Mouse (Mus musculus): ENCODE results near the gene Rbms1. TPM values are rescaled to one million over a fixed set of nuclear protein-coding genes. Genes with fewer than 3 reads are reported as not detected.

The Rbms1 gene
- polyA plus RNA-seq (2012; rRNA removed) = 94.8 and 130 TPM in 2 replicates

DNA sequence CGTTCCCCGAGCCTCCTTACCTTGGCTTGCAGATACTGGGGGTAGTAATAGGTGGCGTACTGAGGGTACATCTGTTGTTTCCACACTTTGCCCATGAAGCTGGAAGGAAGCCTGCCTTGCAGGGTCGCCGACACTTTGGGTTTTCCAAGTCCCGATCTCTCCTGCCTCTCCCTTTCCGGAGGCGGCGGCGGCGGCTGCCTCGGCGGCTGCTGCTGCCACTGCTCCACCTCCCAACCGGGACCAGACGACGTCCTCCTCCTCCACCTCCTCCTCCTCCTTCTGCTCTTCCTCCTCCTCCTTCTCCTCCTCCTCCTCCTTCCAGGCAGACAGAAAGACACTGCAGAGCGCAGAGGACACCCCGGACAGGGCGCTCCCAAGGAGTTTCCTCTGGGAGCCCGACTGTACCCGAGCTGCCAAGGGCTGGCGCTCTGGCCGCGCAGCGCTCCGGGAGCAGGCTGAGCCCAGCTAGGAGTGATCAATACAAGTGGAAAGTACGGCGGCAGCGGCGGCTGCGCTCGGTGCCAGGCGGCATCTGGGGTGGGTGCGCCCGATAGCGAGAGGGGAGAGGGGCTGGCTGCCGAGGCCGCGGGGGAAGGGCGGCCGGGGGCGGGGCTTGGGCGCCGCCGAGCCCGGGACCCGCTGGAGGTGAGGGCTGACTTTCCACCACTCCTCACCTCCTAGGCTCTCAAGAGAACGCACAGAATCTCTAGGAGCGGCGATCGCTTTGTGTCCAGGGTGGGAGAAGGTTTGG is at the start of gene Rbms1:
Rbms1 (minus strand) TSS at position 522 of the 751 bp plus-strand sequence.
- peaks cover 11% of the 10 kb centered on the region for H3K27me3 ChIP-seq (ENCODE audit: control insufficient read depth, insufficient read depth, low read length)
- peak in 1 of 2 experiments; percentile 4 for DNase-seq (ENCODE audit: low read depth in 1 of 2, low spot score in 2 of 2)
- 2% methylated on average over 49 of the region's 51 CpGs for WGBS

DNA sequence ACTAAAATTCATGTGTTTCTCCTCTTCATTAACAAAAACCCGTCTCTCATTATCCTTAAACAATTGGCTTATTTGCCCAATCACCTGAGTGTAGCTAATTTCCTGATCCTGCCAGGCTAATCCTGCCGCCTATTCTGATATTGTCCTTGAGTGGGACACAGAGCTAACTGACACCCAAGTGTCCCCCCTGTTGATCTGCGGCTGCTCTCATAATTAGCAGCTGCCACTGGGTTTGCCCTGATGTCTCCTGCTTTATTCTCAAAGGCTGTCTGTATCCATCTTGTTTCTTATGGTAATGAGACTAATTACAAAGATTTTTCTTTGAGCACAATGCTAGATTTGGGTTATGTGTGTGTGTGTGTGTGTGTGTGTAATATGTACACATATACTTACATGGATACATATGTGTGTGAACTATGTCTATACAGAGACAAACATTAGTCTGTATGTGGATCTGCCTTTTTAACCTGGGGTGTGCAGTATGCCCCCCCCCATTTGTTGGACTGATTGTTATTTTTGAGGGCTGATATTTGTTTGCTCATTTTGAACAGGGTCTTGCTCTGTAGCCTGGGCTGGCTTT is 49.3 kb upstream of the Rbms1 start:
- no peak overlapping the region for H3K27ac ChIP-seq (ENCODE audit: insufficient read depth, low read length)
- no peak for TF ChIP-seq POLR2A (IDR thresholded peaks at IDR 0.05; ENCODE audit: low read depth, low read length)
- TF ChIP-seq CTCF (IDR thresholded peaks at IDR 0.05; ENCODE audit: extremely low read depth, insufficient read depth, insufficient read length, insufficient replicate concordance) = no peak
- 95% methylated on average over 3 of the region's 3 CpGs for WGBS

More for the DNA sequence above, at the start of gene Rbms1:
- H3K27ac ChIP-seq (ENCODE audit: insufficient read depth, low read length) = peak within 1 kb of the TSS; percentile 75
- peaks cover 6% of the 10 kb centered on the region for H3K4me1 ChIP-seq (ENCODE audit: control insufficient read depth, insufficient read depth, insufficient read length)
- no peaks in the 10 kb centered on the region for H3K36me3 ChIP-seq (ENCODE audit: control insufficient read depth, insufficient read depth, low read length)
- H3K4me3 ChIP-seq (ENCODE audit: extremely low read depth, insufficient read depth, insufficient read length) = peak within 1 kb of the TSS; percentile 55
- TF ChIP-seq POLR2A (IDR thresholded peaks at IDR 0.05; ENCODE audit: low read depth, low read length) (no peak), CTCF (IDR thresholded peaks at IDR 0.05; ENCODE audit: extremely low read depth, insufficient read depth, insufficient read length, insufficient replicate concordance) (no peak)

GRCm38 (mm10) chr2:60986286-60986685 is 23.3 kb upstream of the Rbms1 start:
- Histone ChIP-seq H3K27me3 (ENCODE audit: control insufficient read depth, insufficient read depth, low read length) (no peaks in the 10 kb centered on the region), H3K36me3 (ENCODE audit: control insufficient read depth, insufficient read depth, low read length) (no peaks in the 10 kb centered on the region), H3K4me1 (ENCODE audit: control insufficient read depth, insufficient read depth, insufficient read length) (no peaks in the 10 kb centered on the region), H3K4me3 (ENCODE audit: extremely low read depth, insufficient read depth, insufficient read length) (no peak overlapping the region), H3K27ac (ENCODE audit: insufficient read depth, low read length) (no peak overlapping the region)
- no peak for TF ChIP-seq CTCF (IDR thresholded peaks at IDR 0.05; ENCODE audit: extremely low read depth, insufficient read depth, insufficient read length, insufficient replicate concordance)
- no peak for TF ChIP-seq POLR2A (IDR thresholded peaks at IDR 0.05; ENCODE audit: low read depth, low read length)
- WGBS = 79% methylated on average over 5 of the region's 5 CpGs
- no peak for DNase-seq (ENCODE audit: low read depth in 1 of 2, low spot score in 2 of 2)

More for the DNA sequence above, 49.3 kb upstream of the Rbms1 start:
- DNase-seq (ENCODE audit: low read depth in 1 of 2, low spot score in 2 of 2) = no peak
- H3K27me3 ChIP-seq (ENCODE audit: control insufficient read depth, insufficient read depth, low read length) = no peaks in the 10 kb centered on the region
- no peaks in the 10 kb centered on the region for H3K4me1 ChIP-seq (ENCODE audit: control insufficient read depth, insufficient read depth, insufficient read length)
- no peaks in the 10 kb centered on the region for H3K36me3 ChIP-seq (ENCODE audit: control insufficient read depth, insufficient read depth, low read length)
- H3K4me3 ChIP-seq (ENCODE audit: extremely low read depth, insufficient read depth, insufficient read length) = no peak overlapping the region

GRCm38 (mm10) chr2:60978538-60979313 is 15.7 kb upstream of the Rbms1 start:
- Histone ChIP-seq H3K4me1 (ENCODE audit: control insufficient read depth, insufficient read depth, insufficient read length) (no peaks in the 10 kb centered on the region), H3K36me3 (ENCODE audit: control insufficient read depth, insufficient read depth, low read length) (no peaks in the 10 kb centered on the region), H3K4me3 (ENCODE audit: extremely low read depth, insufficient read depth, insufficient read length) (no peak overlapping the region), H3K27ac (ENCODE audit: insufficient read depth, low read length) (no peak overlapping the region), H3K27me3 (ENCODE audit: control insufficient read depth, insufficient read depth, low read length) (no peaks in the 10 kb centered on the region)
- WGBS = 24% methylated on average over 4 of the region's 4 CpGs
- DNase-seq (ENCODE audit: low read depth in 1 of 2, low spot score in 2 of 2) = no peak
- no peak for TF ChIP-seq POLR2A (IDR thresholded peaks at IDR 0.05; ENCODE audit: low read depth, low read length)
- TF ChIP-seq CTCF (IDR thresholded peaks at IDR 0.05; ENCODE audit: extremely low read depth, insufficient read depth, insufficient read length, insufficient replicate concordance) = no peak

GRCm38 (mm10) chr2:60972189-60972814 is 9.3 kb upstream of the Rbms1 start:
- Histone ChIP-seq H3K27me3 (ENCODE audit: control insufficient read depth, insufficient read depth, low read length) (no peaks in the 10 kb centered on the region), H3K4me3 (ENCODE audit: extremely low read depth, insufficient read depth, insufficient read length) (no peak overlapping the region), H3K4me1 (ENCODE audit: control insufficient read depth, insufficient read depth, insufficient read length) (no peaks in the 10 kb centered on the region), H3K36me3 (ENCODE audit: control insufficient read depth, insufficient read depth, low read length) (no peaks in the 10 kb centered on the region), H3K27ac (ENCODE audit: insufficient read depth, low read length) (no peak overlapping the region)
- WGBS = 33% methylated on average over 7 of the region's 7 CpGs
- TF ChIP-seq POLR2A (IDR thresholded peaks at IDR 0.05; ENCODE audit: low read depth, low read length) = no peak
- no peak for TF ChIP-seq CTCF (IDR thresholded peaks at IDR 0.05; ENCODE audit: extremely low read depth, insufficient read depth, insufficient read length, insufficient replicate concordance)
- DNase-seq (ENCODE audit: low read depth in 1 of 2, low spot score in 2 of 2) = no peak

- Histone ChIP-seq H3K36me3 (ENCODE audit: control insufficient read depth, insufficient read depth, low read length) (no peaks in the 10 kb centered on the region), H3K27ac (ENCODE audit: insufficient read depth, low read length) (peak overlapping the region; percentile 75), H3K4me3 (ENCODE audit: extremely low read depth, insufficient read depth, insufficient read length) (peak overlapping the region; percentile 39), H3K4me1 (ENCODE audit: control insufficient read depth, insufficient read depth, insufficient read length) (peaks cover 6% of the 10 kb centered on the region), H3K27me3 (ENCODE audit: control insufficient read depth, insufficient read depth, low read length) (peaks cover 11% of the 10 kb centered on the region)
- TF ChIP-seq CTCF (IDR thresholded peaks at IDR 0.05; ENCODE audit: extremely low read depth, insufficient read depth, insufficient read length, insufficient replicate concordance) (no peak), POLR2A (IDR thresholded peaks at IDR 0.05; ENCODE audit: low read depth, low read length) (no peak)
- WGBS = 41% methylated on average over 5 of the region's 5 CpGs
- no peak for DNase-seq (ENCODE audit: low read depth in 1 of 2, low spot score in 2 of 2)
Observed at GRCm38 (mm10) chr2:60963616-60964015, 624 bp upstream of the Rbms1 start.
